Mouse (Mus musculus): ENCODE data around the gene Mettl7a3.

- no peak for TF ChIP-seq CTCF (IDR thresholded peaks at IDR 0.05; ENCODE audit: insufficient read depth, low read length)
- TF ChIP-seq POLR2A (IDR thresholded peaks at IDR 0.05; ENCODE audit: borderline replicate concordance, extremely low read depth, low read depth, low read length), result no peak
These were observed 51.0 kb downstream of the Mettl7a3 start for GRCm38 (mm10) chr15:100385705-100386104.

Data from lung, adult 2 months (tissue).